Mouse (Mus musculus): ENCODE data around the gene Tmem191c. TPM values are rescaled to one million over a fixed set of nuclear protein-coding genes. Genes with fewer than 3 reads are reported as not detected.

Tmem191c gene
- polyA plus RNA-seq, 1 experiment from 2014 or later, result 14.5 TPM

DNA sequence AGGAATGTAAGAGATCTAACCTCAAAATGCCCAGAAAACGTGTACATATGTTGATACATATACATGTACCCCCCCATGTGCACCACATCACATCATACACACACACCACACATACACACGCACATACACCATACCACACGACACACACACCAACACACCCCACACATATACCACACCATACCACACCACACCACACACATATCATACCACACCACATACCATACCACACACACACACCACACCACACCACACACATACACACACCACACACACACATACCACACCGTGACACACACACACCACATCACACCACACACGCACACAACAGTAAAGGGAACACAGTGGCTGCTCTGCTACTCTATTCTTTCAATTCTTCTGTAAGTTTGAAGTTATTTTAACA lies 56.0 kb downstream of the Tmem191c start:
- Histone ChIP-seq H3K4me3 (replicated peaks) (no peak overlapping the region), H3K4me2 (replicated peaks) (no peak overlapping the region), H3K9ac (no peak overlapping the region), H3K36me3 (0 out of 2 replicates have a peak, but pooled peaks cover 1% of the 10 kb centered on the region), H3K4me1 (no peaks in the 10 kb centered on the region), H3K27ac (replicated peaks) (no peak overlapping the region), H3K9me3 (replicated peaks) (no peaks in the 10 kb centered on the region), H3K27me3 (no peaks in the 10 kb centered on the region)
- 86% methylated on average over 5 of the region's 5 CpGs for WGBS
- no peak for ATAC-seq (ENCODE audit: insufficient number of reproducible peaks, low FRiP score, low TSS enrichment, low read depth)

Other genes with a start within 250 kb of the Tmem191c start
- gene Ypel1, start 206.4 kb upstream of the Tmem191c start, polyA plus RNA-seq (2015; fragmentation: Nextera tagmentation; extraction: Ambion mirVana), result 30.4 and 34.5 TPM in 2 replicates
- gene Ppil2, start 164.8 kb upstream of the Tmem191c start, polyA plus RNA-seq (2015; fragmentation: Nextera tagmentation; extraction: Ambion mirVana), result 128 and 142 TPM in 2 replicates
- 23.3 and 24.5 TPM in 2 replicates for gene 2610318N02Rik, start 150.9 kb upstream of the Tmem191c start, polyA plus RNA-seq (2015; fragmentation: Nextera tagmentation; extraction: Ambion mirVana)
- 69.5 and 70.2 TPM in 2 replicates for gene Sdf2l1, start 143.7 kb upstream of the Tmem191c start, polyA plus RNA-seq (2015; fragmentation: Nextera tagmentation; extraction: Ambion mirVana)
- 14.3 and 15.3 TPM in 2 replicates for gene Ydjc, start 131.5 kb upstream of the Tmem191c start, polyA plus RNA-seq (2015; fragmentation: Nextera tagmentation; extraction: Ambion mirVana)
- 0.80 and 1.2 TPM in 2 replicates for gene Ccdc116, start 128.8 kb upstream of the Tmem191c start, polyA plus RNA-seq (2015; fragmentation: Nextera tagmentation; extraction: Ambion mirVana)
- gene Ube2l3, start 73.4 kb upstream of the Tmem191c start, polyA plus RNA-seq (2015; fragmentation: Nextera tagmentation; extraction: Ambion mirVana), result 304 and 312 TPM in 2 replicates
- gene Rimbp3, start 67.5 kb upstream of the Tmem191c start, polyA plus RNA-seq (2015; fragmentation: Nextera tagmentation; extraction: Ambion mirVana), result 0.46 and 0.57 TPM in 2 replicates
- gene Hic2, start 42.5 kb upstream of the Tmem191c start, polyA plus RNA-seq (2015; fragmentation: Nextera tagmentation; extraction: Ambion mirVana), result 4.8 and 5.6 TPM in 2 replicates
- 0.31 and 0.59 TPM in 2 replicates for gene Serpind1, start 55.3 kb downstream of the Tmem191c start, polyA plus RNA-seq (2015; fragmentation: Nextera tagmentation; extraction: Ambion mirVana)
- 17.0 and 17.9 TPM in 2 replicates for gene Snap29, start 129.9 kb downstream of the Tmem191c start, polyA plus RNA-seq (2015; fragmentation: Nextera tagmentation; extraction: Ambion mirVana)
- 29.4 and 29.5 TPM in 2 replicates for gene Pi4ka, start 130.2 kb downstream of the Tmem191c start, polyA plus RNA-seq (2015; fragmentation: Nextera tagmentation; extraction: Ambion mirVana)
- gene Crkl, start 175.9 kb downstream of the Tmem191c start, polyA plus RNA-seq (2015; fragmentation: Nextera tagmentation; extraction: Ambion mirVana), result 73.1 and 74.1 TPM in 2 replicates
- 2.1 and 4.3 TPM in 2 replicates for gene Aifm3, start 213.5 kb downstream of the Tmem191c start, polyA plus RNA-seq (2015; fragmentation: Nextera tagmentation; extraction: Ambion mirVana)
- gene Lztr1, start 232.6 kb downstream of the Tmem191c start, polyA plus RNA-seq (2015; fragmentation: Nextera tagmentation; extraction: Ambion mirVana), result 89.9 and 91.4 TPM in 2 replicates

Measured in embryonic facial prominence, embryonic 15.5 days (tissue).